Mouse (Mus musculus) small intestine, adult 2 months (tissue): ENCODE results near the gene Hoxc10.

ENCODE experiments used
- CTCF ChIP-seq: fragments of 200-500 bp; IDR thresholded peaks from 2 replicates; pipeline ENCODE4 v1.5.1; 2012; ENCODE audit warnings: low read depth, mild to moderate bottlenecking, control low read depth, inconsistent platforms, low read length, moderate library complexity, mixed read lengths; ENCODE audit not compliant: insufficient replicate concordance, insufficient read length; ENCODE audit errors: extremely low read depth
- POLR2A ChIP-seq: fragments of 200-500 bp; IDR thresholded peaks from 2 replicates; pipeline ENCODE4 v1.6.1; 2012; ENCODE audit warnings: low read depth, mild to moderate bottlenecking, control low read depth, inconsistent platforms, low read length, moderate library complexity

GRCm38 (mm10) chr15:102984521-102984920, 17.9 kb downstream of the Hoxc10 start:
- TF ChIP-seq CTCF (no peak), POLR2A (no peak)
